Mouse (Mus musculus): ENCODE data around the gene Qser1.
"Not testable (repeated sequence)": the region's sequence is repeated elsewhere in the genome, so short reads cannot be mapped to it uniquely, and the experiment has no call there.

Gene Qser1

DNA sequence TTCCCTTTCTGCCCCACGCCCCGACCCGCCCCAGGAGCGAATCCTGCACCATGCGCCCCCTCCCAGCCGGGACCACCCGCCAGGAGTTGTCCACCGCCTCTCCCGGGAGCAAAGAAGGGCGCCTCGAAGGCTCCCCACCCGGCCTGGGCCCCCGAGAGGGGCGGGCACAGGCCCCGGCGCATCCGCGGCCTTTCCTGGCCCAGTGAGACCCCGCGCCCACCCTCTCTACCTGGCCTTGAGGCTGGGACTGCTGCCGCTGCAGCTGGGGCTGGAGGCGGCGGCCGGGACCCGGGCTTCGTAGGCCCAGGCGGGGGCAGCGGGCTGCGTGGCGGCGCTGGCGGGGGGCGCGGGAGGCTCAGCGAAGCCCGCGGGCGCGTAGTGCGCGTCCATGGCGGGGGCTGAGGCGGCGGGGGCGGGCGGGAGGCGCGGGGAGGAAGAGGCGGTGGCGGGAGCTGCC is at the start of gene Qser1:
Gene Qser1 (minus strand): TSS at position 390 of the 457 bp plus-strand sequence.
- DNase-seq (ENCODE audit: low spot score): no peak

DNA sequence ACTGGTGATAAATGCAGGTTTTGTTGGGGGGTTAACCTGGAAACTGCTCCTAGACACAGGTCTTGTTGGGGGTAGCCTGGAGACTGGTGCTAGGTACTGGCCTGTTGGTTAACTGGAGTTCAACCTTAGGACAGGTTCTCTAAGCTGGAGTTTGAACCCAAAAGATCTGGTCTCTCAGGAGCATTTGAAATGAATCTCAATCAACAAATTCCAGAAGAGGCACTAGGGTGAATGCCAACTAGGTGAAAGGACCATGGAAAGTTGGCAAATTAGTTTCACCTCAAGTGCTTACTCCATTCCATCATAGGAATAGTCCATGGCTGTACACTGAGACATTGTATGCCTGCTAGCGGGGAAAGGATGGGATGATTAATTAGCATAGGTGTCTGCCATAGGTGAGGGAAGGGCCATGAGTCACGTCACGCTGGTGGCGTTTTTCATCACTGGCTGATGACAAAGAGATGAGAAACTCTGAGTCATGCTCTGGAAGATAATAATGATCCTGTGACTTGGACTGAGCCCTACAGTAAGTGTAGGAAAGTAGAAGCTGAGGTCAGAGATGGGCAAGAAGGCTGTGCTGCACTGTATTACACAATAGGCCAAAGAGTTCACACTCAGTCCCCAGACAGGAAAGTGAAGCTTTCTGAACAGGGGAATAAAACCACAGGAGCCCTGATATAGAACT is 47.8 kb upstream of the Qser1 start:
- DNase-seq (ENCODE audit: low spot score): no peak

DNA sequence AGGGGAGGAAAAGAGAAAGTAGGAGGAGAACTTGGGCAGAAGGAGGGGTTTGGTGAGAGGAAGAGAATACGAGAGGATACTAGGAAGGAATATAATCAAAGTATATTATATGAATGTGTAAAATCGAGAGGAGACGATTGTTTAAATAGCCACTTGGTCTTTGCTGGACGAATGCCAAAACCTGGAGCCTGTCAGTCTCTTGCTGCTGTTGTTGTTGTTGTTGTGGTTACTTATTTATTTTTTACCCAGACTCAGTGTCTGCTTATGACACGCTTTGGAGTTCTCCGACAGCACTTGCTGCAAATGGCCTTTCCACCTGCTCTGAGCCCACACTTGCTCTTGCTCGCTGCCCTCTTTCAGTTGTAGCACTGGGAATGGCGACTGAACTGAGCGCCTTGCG is 43.9 kb upstream of the Qser1 start:
- no peak for DNase-seq (ENCODE audit: low spot score)

DNA sequence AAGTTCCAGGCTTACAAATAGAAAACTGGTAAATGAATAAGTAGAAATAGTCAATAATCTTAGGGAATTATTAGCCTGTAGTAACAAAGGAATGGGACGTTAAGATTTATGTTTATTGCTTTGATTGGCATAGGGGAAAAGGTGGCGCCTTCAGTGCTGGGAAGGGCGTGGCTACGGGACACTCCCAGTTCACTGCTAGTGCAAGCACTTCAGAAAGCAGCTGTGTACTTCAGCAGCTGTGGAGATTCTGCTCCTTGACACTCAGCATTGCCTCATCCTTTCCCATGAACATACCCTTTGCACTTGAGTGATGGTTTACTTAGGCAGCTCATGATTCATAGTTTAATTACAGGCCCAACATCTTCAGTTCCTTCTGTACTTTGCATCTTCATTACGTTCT is 42.5 kb upstream of the Qser1 start:
- DNase-seq (ENCODE audit: low spot score): no peak

DNA sequence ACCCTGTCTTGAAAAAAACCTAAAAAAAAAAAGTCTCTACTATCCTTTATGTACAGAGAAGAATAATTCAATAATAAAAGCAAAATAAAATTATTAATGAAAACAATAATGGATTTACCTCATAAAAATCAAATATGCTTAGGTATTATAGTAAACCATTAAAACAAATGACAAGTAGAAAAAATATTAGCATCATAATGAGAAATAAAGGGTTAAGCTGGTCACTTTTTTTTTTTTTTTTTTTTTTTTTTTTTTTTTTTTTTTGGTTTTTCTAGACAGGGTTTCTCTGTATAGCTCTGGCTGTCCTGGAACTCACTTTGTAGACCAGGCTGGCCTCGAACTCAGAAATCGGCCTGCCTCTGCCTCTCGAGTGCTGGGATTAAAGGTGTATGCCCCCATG is 41.5 kb upstream of the Qser1 start:
- DNase-seq (ENCODE audit: low spot score): not testable (repeated sequence)

DNA sequence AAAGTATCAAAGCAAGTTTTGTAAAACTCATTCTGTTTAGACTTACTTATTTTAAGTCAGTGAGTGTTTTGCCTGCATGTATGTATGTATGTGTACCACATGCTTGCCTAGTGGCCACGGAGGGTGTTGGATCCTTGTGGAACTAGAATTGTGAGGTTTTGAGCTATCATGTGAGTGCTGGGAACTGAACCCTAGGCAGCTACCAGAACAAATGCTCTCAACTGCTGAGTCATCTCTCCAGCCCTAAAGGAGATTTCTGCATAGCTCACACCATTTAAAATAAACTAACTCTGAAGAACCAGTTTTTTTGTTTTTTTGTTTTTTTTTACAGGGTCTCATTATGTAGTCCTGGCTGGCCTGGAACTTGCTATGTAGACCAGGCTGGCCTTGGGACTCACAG is 39.7 kb upstream of the Qser1 start:
- no peak for DNase-seq (ENCODE audit: low spot score)

DNA sequence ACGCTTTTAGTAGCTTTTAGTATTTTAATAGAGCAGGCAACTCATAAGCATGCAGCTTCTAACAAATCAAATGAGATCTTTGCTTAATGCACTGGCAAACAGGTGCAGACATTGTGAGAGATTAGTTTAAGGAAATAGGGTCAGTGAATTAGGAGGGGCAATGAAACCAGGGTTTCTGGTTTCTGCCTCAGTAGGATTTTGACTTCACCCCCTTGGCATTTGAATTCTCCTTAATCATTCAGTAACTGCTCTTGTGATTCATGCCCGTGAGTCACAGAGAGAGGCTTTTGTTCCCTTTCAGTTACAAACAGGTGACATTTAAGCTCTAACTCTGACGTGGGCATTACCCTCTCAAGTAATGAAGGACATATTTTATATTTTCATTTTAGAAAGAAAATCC is 39.2 kb upstream of the Qser1 start:
- no peak for DNase-seq (ENCODE audit: low spot score)

DNA sequence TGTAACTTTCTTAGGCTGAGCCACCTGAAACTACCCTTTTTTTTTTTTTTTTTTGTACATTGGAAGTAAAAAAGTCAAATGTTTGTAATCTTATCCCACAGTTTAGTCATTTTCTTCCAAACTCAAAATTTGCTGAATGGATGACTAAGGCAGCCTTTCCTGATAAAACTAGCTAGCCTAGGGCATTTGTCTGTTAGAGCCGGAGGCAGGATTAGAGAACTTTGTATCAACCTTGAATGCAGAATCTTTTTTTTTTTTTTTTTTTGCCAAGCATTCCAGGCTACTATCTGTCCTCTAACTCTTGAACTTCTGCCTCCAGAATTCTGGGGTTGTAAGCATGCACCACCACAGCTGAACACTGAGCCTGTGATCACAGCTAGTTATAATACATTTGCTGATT is 38.3 kb upstream of the Qser1 start:
- no peak for DNase-seq (ENCODE audit: low spot score)

DNA sequence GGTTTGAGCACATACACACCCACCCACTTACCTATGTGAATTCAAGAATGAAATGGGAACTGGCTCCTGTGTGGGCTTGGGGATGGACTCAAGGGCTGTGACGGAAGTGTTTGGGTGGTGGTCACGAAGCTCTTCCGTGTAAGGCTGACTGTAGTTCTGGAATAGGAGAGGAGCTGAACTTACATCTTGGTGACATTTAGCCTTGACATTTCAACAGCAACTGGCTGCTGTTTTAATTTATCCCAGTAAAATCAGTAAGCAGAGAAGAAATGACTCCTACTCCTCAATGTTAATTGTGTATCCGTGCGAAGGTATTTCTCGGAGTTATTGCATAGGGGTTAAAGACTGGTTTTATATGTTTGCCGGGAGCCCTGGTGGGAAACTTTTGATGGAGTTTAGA is 36.0 kb upstream of the Qser1 start:
- DNase-seq (ENCODE audit: low spot score): no peak

DNA sequence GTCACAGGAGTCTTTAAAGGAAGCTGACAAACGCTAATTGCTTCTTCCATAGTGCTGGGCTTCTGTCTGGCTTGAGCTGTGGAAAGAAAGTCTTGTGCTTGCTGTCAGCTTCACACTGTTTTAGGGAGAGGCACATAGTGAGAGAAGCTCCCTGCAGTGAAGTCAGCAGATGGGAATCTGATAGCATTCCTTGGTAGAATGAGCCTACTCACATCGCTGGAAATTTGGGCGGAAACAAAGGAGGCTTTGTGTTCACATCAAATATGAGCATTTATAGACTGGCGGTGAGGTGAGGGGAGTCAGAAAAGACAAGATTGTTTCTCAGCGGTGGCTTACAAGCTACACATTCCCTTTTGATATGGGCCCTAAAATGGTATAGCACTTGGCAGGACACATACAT is 35.1 kb upstream of the Qser1 start:
- DNase-seq (ENCODE audit: low spot score): no peak

DNA sequence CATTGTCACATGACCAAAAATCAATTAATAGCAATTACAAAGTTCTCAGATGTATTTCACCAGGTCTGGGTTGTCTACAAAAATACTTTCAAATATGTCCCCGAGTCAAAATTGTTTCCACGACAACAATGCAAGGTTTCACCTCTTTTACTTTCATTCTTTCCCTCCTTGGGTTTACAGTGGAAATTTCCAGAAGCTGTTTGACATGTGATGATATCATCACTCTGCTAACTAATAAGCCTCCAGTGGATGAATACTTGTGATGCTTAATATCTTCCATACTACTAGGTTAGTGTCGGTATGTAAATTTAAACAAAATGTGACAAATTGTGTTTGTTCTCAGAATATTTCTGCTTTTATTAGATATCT is 33.4 kb upstream of the Qser1 start:
- DNase-seq (ENCODE audit: low spot score): no peak

DNA sequence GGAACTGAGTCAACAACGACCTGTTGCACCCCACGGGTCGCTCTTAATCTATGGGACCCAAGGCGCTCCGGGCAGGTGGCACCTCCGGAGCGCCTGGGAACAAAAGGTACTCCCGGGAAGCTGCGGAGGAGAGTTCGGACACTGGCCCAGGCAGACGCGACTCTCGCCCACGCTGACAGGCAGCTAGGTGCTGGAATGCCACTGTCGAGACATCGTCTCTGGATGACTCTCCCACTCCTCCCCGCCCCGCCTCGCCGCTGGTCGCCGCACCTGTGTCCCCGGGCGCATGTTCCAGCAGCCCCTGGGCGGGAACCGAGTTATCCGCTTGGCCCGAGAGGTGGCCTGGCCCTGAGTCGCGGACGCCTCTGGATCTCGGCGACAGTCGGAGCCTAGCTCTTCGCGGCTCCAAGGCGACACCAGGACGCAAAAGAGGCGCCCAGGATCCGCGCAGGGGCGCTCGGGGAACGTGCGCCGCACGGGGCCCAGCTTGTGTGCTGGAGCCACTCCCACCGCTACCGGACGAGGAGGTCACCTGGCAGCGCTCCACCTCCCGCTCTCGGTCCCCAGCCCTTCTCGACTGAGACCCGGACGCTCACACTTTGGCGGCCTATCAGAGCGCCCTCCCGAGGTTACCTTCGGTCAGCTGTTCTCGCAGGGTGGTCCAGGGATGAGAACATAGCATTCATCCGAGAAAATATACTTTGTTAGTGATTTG is 32.9 kb upstream of the Qser1 start, which contains the start of gene Prrg4:
Gene Prrg4 (minus strand): TSS at position 601 of the 715 bp plus-strand sequence.
- DNase-seq (ENCODE audit: low spot score): no peak

DNA sequence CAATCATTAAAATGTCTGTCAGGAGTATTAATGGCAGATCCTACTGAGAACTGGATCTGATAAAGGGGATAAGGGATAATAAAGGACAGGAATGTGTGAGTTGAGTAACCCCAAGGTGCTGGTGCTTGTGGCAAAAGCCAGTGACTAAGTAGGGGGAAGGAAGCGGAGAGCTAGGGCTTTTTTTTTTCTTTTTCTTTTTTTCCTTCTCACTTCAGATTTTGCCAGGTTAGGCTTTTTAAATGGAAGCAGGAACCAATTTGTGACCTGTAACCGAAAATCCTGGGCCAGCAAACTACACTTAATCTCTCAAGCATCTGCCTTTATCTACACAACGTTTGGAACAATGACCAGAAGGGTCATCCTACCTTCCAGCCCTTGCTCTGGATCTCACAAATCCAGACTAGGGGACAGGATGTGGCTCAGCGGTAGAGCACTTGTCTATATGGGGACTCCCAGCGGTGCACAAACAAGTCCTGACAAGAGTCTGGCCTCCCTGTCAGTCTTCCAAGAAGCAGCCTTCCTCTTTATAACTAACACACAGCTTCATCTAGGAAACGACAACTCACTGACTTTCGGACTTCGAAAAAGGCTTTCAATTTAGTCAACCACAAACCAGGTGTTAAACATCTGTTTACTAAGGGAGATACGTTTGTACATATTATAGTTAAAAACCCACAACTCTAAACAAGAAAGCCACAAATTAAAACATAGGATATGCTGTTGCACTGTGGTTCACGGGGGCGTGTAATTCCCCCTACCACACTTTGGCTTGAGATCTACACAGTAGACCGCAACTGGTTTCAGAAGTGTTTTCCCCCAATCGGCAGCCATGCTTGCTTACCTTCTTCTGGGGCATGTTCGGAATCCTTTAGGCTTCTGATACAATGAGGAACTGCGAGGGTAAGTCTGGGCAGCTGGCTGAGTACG is 31.9 kb upstream of the Qser1 start:
- DNase-seq (ENCODE audit: low spot score): no peak

DNA sequence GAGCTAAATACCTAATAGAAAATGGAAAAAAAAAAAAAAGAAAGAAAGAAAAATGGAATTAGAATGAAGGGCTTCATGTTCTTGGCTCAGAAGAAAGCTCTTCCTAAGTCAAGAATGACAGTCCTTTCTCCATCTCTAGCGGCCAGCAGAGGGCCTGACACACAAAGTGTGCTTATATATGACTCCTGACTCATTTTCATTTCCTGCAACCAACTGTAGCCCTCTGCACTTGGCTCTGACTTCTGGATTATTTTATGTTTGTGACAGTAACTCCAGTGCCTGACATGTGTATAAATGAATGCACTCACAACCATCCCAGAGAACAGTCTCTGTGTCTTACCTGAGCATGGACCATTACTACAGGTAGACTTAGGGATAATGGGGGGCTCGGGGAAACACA is 31.1 kb upstream of the Qser1 start:
- DNase-seq (ENCODE audit: low spot score): no peak

DNA sequence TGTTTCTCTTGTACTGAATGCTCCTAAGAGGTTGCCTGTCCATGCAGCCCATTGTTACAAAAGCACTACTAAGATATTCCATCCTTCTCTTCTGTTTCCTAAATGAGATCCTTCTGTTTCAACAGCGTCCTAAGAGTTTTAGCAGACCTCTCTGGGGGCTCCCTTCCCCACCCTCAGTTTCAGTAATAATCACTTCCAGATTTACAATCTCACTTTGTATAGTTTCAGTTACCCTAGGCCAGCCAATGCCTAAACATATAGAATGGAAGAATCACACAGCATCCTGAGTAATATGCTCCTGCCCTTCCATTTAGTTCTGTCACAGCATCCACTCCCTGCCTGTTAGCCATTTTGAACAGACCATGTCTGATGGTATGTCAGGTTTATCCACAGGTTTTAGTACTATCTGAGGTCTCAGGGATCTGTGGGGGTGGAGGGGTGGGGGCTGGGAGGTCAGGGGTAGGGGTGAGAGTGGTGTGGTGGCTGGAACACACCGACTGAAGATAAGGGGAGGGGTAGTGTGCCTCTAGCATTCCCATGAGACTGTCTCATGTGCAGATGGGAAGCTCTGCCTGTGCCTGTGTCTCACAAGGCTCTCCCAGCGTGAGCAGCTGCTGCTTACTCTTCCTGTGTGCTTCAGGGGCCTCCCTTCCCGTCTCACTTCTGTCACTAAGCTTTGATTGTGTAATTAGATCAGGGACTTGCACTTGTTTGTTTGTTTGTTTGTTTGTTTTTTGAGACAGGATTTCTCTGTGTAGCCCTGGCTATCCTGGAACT is 30.3 kb upstream of the Qser1 start:
- no peak for DNase-seq (ENCODE audit: low spot score)

DNA sequence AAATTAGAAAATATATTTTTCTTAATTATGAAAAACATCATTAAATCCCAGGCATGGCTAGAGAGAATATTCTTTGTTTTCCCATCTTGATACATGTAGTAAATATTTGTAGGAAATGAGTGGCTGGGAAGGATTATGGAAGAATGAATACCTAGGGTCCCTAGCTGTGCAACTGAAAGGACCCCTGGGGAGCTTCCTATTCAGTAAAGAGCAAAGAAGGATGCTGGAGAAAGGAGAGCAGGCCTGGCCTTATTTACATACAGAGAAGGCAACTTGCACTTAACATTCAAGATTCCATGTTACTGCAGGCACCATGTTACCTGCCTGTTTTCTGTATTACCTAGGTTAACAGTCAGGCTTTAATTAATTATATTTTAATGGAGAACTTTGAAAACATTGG is 26.0 kb upstream of the Qser1 start:
- DNase-seq (ENCODE audit: low spot score): no peak

DNA sequence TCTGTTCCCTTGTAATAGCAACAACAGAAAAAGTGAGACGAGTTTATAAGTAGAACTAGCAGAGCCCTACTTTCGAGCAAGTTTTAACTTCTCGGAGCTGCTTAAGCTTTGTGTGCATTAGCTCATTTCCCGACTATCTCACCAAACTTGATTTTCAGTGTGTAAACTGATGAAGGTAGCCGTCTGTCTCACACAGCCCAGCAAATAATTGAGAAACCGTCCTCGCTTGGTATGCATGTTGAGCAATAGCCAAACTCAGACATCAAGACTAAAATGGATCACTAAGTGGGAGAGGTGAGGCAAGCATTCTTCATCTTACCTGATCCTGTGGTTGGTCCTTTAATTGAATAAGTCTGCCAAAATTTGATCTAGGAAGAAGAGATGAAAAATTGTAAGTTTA is 25.2 kb upstream of the Qser1 start:
- DNase-seq (ENCODE audit: low spot score): no peak

DNA sequence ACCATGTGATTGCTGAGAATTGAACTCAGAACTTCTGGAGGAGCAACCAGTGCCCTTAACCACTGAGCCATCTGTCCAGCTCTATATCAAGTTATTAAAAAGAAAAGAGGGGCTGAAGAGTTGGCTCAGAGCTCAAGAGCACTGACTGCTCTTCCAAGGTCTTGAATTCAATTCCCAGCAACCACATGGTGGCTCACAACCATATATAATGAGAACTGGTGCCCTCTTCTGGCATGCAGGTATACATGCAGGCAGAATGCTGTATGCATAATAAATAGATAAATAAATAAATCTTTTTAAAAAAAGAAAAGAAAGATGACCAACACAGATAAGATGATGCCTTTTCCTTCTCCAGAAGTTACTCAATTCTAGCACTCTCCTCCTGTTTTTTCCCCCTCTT is 24.4 kb upstream of the Qser1 start:
- no peak for DNase-seq (ENCODE audit: low spot score)

DNA sequence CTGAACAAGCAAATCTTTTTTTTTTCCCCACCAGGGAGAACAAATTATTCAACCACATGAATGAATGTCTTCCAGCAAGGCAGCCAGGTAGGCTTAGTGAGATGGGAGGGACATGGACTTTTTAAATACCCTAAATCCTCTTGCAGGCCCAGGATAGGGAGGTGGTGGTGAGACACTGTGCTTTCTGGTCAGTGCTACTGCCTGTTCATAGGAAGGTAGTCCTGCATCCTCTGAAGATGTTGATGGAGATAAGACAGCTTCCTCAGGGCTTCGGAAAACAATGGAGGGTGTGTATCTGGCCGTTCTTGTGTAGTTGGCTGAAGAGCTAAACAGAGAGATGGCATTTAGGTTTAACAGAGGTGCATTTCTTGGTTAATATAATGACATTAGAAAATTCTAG is 15.9 kb upstream of the Qser1 start:
- DNase-seq (ENCODE audit: low spot score): no peak

DNA sequence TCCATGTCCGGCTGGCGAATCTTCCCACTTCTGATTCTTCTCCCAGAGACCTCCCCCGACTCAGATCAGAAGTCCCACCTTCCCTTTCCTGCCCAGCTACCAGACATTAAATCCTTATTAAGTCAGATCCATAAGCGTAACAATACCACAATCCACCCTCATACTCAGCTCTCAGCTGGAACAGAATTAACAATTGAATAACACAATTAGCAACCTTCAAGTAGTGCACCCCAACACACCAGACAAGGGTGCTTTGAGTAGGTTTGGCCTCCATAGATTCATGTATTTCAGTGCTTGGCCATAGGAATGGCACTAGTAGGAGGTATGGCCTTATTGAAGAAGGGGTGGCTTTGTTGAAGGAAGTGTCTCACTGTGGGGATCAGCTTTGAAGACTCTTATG is 9.6 kb upstream of the Qser1 start:
- no peak for DNase-seq (ENCODE audit: low spot score)

DNA sequence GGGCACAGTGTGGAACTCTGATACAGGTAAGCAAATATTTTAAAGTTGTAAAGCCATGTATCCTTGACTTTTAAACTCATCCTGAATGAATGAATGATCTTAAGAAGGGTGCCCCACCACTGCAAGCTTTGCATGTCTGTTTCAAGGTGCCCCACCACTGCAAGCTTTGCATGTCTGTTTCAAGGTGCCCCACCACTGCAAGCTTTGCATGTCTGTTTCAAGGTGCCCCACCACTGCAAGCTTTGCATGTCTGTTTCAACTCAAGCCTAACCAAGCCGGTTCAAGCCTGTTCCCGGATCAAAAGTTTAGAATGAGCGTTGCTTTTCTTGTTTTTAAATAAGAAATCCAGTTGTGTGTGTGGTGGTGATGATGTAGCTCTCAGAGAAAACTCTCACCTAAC is 2.2 kb upstream of the Qser1 start:
- not testable (repeated sequence) for DNase-seq (ENCODE audit: low spot score)

Data from left cerebral cortex, adult 11 months (tissue).